Comparison of ENCODE assay signal across 16 mouse cellular contexts in the genomic region with DNA sequence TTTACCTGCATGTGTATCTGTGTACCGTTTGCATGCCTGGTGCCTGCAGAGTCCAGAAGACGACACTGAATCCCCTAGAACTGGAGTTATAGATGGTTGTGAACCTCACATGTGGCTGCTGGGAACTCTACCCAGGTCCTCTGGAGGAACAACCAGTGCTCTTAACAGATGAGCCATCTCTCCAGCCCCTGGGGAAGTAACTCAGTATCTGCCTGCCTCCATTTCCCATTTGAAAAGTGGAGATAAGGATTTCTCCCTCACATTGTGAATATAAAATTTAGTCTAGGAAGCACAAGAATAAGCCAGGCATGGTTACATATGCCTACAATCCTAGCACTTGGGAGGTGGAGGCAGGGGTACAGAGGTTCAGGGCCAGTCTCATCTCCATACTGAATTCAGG.
"Had no signal": no experiment of that assay in that cellular context is flagged by ENCODE, and none has a peak within 500 bp of the region (broad histone marks: within the 10 kb centered on the region; RNA-seq: fewer than 3 reads in every experiment).

No protein-coding gene starts in this region.

- H3K27me3 ChIP-seq: neural tube, embryonic 12.5 days; neural tube, embryonic 13.5 days; neural tube, embryonic 15.5 days; stomach, embryonic 15.5 days had no signal

- H3K27ac ChIP-seq: neural tube, embryonic 12.5 days; neural tube, embryonic 13.5 days; neural tube, embryonic 15.5 days; stomach, embryonic 15.5 days; stomach, postnatal 0 days had no signal

- H3K36me3 ChIP-seq: neural tube, embryonic 12.5 days; neural tube, embryonic 13.5 days; neural tube, embryonic 15.5 days; stomach, embryonic 15.5 days had no signal

- H3K4me1 ChIP-seq: neural tube, embryonic 12.5 days; neural tube, embryonic 13.5 days; neural tube, embryonic 15.5 days had no signal

- H3K4me2 ChIP-seq: neural tube, embryonic 12.5 days; neural tube, embryonic 13.5 days; neural tube, embryonic 15.5 days; stomach, embryonic 15.5 days had no signal

- H3K9me3 ChIP-seq: neural tube, embryonic 12.5 days; neural tube, embryonic 13.5 days; neural tube, embryonic 15.5 days; stomach, embryonic 15.5 days had no signal

- H3K9ac ChIP-seq: neural tube, embryonic 12.5 days; neural tube, embryonic 13.5 days; neural tube, embryonic 15.5 days; stomach, embryonic 15.5 days had no signal

- H3K4me3 ChIP-seq: neural tube, embryonic 12.5 days; neural tube, embryonic 13.5 days; neural tube, embryonic 15.5 days; stomach, embryonic 15.5 days had no signal

- DNase-seq: retina, postnatal 1 day; right cerebral cortex, postnatal 14 days; right cerebral cortex, postnatal 25 days; right cerebral cortex, postnatal 4 days; spleen, adult 18-20 months; thymus, adult 18-20 months; thymus, adult 2 months; thymus, postnatal 14 days; thymus, postnatal 25 days; thymus, postnatal 36 days; thymus, postnatal 4 days had no signal
